Mouse (Mus musculus) intestine, embryonic 14.5 days (tissue): ENCODE results near the gene Mospd3. TPM values are rescaled to one million over a fixed set of nuclear protein-coding genes. Genes with fewer than 3 reads are reported as not detected.

ENCODE experiments used
- ATAC-seq: fragments of 200-750 bp; cut with Nextera tagmentation; replicated peaks from 2 replicates; pipeline ENCODE4 v1.8.0; 2017; ENCODE audit warnings: low read depth, moderate number of reproducible peaks, moderate TSS enrichment, moderate library complexity; ENCODE audit not compliant: low FRiP score, low TSS enrichment
- DNase-seq: peaks from one replicate; pipeline ENCODE4 v3.0.0-alpha.2; 2018; ENCODE audit warnings: low spot score
- H3K27ac ChIP-seq: fragments of 300-500 bp; sonication (generic); 2 replicates; pipeline ENCODE4 v1.5.1; 2014; ENCODE audit warnings: low read depth, mild to moderate bottlenecking, control low read depth
- H3K27me3 ChIP-seq: fragments of 300-500 bp; sonication (generic); replicated peaks from 2 replicates; pipeline ENCODE4 v1.6.1; 2014; ENCODE audit warnings: low read length, control low read depth; ENCODE audit not compliant: control insufficient read depth, insufficient read depth
- H3K36me3 ChIP-seq: fragments of 300-500 bp; sonication (generic); 2 replicates; pipeline ENCODE4 v1.6.1; 2014; ENCODE audit warnings: low read length, control low read depth; ENCODE audit not compliant: control insufficient read depth, insufficient read depth
- H3K4me1 ChIP-seq: fragments of 300-500 bp; sonication (generic); replicated peaks from 2 replicates; pipeline ENCODE4 v1.6.1; 2014; ENCODE audit warnings: low read length, control low read depth, mixed read lengths; ENCODE audit not compliant: control insufficient read depth, insufficient read depth
- H3K4me2 ChIP-seq: fragments of 300-500 bp; sonication (generic); 2 replicates; pipeline ENCODE4 v1.6.1; 2014; ENCODE audit warnings: low read length
- H3K4me3 ChIP-seq: fragments of 300-500 bp; sonication (generic); 2 replicates; pipeline ENCODE4 v1.5.1; 2014; ENCODE audit warnings: low read depth, low read length, control low read depth, mixed read lengths
- H3K9ac ChIP-seq: fragments of 300-500 bp; sonication (generic); 2 replicates; pipeline ENCODE4 v1.6.1; 2014; ENCODE audit warnings: mild to moderate bottlenecking, low read length
- H3K9me3 ChIP-seq: fragments of 300-500 bp; sonication (generic); 2 replicates; pipeline ENCODE4 v1.6.1; 2016; ENCODE audit warnings: low read length, control low read depth; ENCODE audit not compliant: control insufficient read depth
- whole genome bisulfite sequencing: fragments of 180-500 bp; shearing (Covaris S2); extraction: QIAGEN DNeasy Blood & Tissue Kit; methylation state at CpG from one replicate; pipeline ENCODE4 v1.1.7; 2014; 5-methylcytosine and 5-hydroxymethylcytosine counted together
- polyA plus RNA-seq: library from polyadenylated mRNA; unstranded; fragments of >200 nt; fragmentation: Nextera tagmentation; extraction: Ambion mirVana; gene quantifications from 2 replicates; pipeline ENCODE4 v1.2.1, GENCODE M21; 2014

Gene Mospd3
- polyA plus RNA-seq, 1 experiment from 2014 or later: 29.0 TPM

GRCm38 (mm10) chr5:137582702-137583101 is 18.2 kb downstream of the Mospd3 start:
- H3K27me3 ChIP-seq: peaks cover 9% of the 10 kb centered on the region
- no peak overlapping the region for H3K4me2 ChIP-seq
- H3K9me3 ChIP-seq: 0 out of 2 replicates have a peak, but pooled peaks cover 2% of the 10 kb centered on the region
- H3K4me3 ChIP-seq: no peak overlapping the region
- no peaks in the 10 kb centered on the region for H3K4me1 ChIP-seq
- no peaks in the 10 kb centered on the region for H3K36me3 ChIP-seq
- no peak for DNase-seq
- no peak overlapping the region for H3K27ac ChIP-seq
- H3K9ac ChIP-seq: no peak overlapping the region
- no peak for ATAC-seq
- 23% methylated on average over 8 of the region's 8 CpGs for WGBS

- Histone ChIP-seq H3K4me1 (no peaks in the 10 kb centered on the region), H3K36me3 (no peaks in the 10 kb centered on the region), H3K27ac (no peak overlapping the region), H3K4me3 (no peak overlapping the region), H3K9me3 (no peaks in the 10 kb centered on the region), H3K27me3 (peaks cover 9% of the 10 kb centered on the region), H3K4me2 (no peak overlapping the region), H3K9ac (no peak overlapping the region)
- DNase-seq (no peak), ATAC-seq (no peak)
- 75% methylated on average over 6 of the region's 6 CpGs for WGBS
Measured at GRCm38 (mm10) chr5:137580246-137580645, 20.6 kb downstream of the Mospd3 start.

- Histone ChIP-seq H3K4me2 (peak overlapping the region; percentile 47), H3K4me1 (0 out of 2 replicates have a peak, but pooled peaks cover under 1% of the 10 kb centered on the region), H3K9ac (no peak overlapping the region), H3K36me3 (no peaks in the 10 kb centered on the region), H3K9me3 (no peaks in the 10 kb centered on the region), H3K4me3 (peak overlapping the region; percentile 18), H3K27me3 (peaks cover 5% of the 10 kb centered on the region; the same call in 1 of the 2 replicates), H3K27ac (no peak overlapping the region)
- ATAC-seq (no peak; the same call in 1 of the 2 replicates), DNase-seq (no peak)
- 8% methylated on average over 26 of the region's 27 CpGs for WGBS
Measured at GRCm38 (mm10) chr5:137574470-137574901, 26.4 kb downstream of the Mospd3 start.

- 77% methylated on average over 17 of the region's 17 CpGs for WGBS
- peaks cover 5% of the 10 kb centered on the region; the same call in 1 of the 2 replicates for H3K27me3 ChIP-seq
- H3K9me3 ChIP-seq: no peaks in the 10 kb centered on the region
- no peak overlapping the region for H3K27ac ChIP-seq
- no peak overlapping the region for H3K4me2 ChIP-seq
- H3K36me3 ChIP-seq: no peaks in the 10 kb centered on the region
- DNase-seq (no peak), ATAC-seq (no peak)
- H3K9ac ChIP-seq: no peak overlapping the region
- H3K4me3 ChIP-seq: no peak overlapping the region
- H3K4me1 ChIP-seq: 0 out of 2 replicates have a peak, but pooled peaks cover 2% of the 10 kb centered on the region
Measured at GRCm38 (mm10) chr5:137570691-137571586, 29.9 kb downstream of the Mospd3 start.

GRCm38 (mm10) chr5:137570181-137570580 is 30.7 kb downstream of the Mospd3 start:
- no peak for ATAC-seq
- Histone ChIP-seq H3K27ac (no peak overlapping the region), H3K4me3 (no peak overlapping the region), H3K9me3 (no peaks in the 10 kb centered on the region), H3K4me1 (0 out of 2 replicates have a peak, but pooled peaks cover 2% of the 10 kb centered on the region), H3K36me3 (no peaks in the 10 kb centered on the region), H3K9ac (no peak overlapping the region), H3K4me2 (no peak overlapping the region), H3K27me3 (peaks cover 5% of the 10 kb centered on the region; the same call in 1 of the 2 replicates)
- WGBS: 52% methylated on average over 7 of the region's 7 CpGs
- no peak for DNase-seq

GRCm38 (mm10) chr5:137569665-137570064 is 31.2 kb downstream of the Mospd3 start, which contains the start of gene Tfr2:
Gene Tfr2 (plus strand): TSS chr5:137569840.
- WGBS: 23% methylated on average over 9 of the region's 9 CpGs
- Histone ChIP-seq H3K27me3 (peaks cover 5% of the 10 kb centered on the region; the same call in 1 of the 2 replicates), H3K9ac (no peak within 1 kb of the TSS), H3K36me3 (no peaks in the 10 kb centered on the region), H3K27ac (no peak within 1 kb of the TSS), H3K4me2 (no peak within 1 kb of the TSS), H3K9me3 (no peaks in the 10 kb centered on the region), H3K4me3 (no peak within 1 kb of the TSS), H3K4me1 (0 out of 2 replicates have a peak, but pooled peaks cover 2% of the 10 kb centered on the region)
- ATAC-seq: no peak; the same call in 1 of the 2 replicates
- DNase-seq: peak; percentile 72

GRCm38 (mm10) chr5:137569031-137569430 is 31.8 kb downstream of the Mospd3 start:
- no peak overlapping the region for H3K9ac ChIP-seq
- H3K4me3 ChIP-seq: no peak overlapping the region
- H3K27ac ChIP-seq: no peak overlapping the region
- H3K36me3 ChIP-seq: no peaks in the 10 kb centered on the region
- DNase-seq (no peak), ATAC-seq (no peak)
- WGBS: 66% methylated on average over 12 of the region's 12 CpGs
- H3K4me2 ChIP-seq: no peak overlapping the region
- 0 out of 2 replicates have a peak, but pooled peaks cover 2% of the 10 kb centered on the region for H3K4me1 ChIP-seq
- no peaks in the 10 kb centered on the region for H3K9me3 ChIP-seq
- no peaks in the 10 kb centered on the region for H3K27me3 ChIP-seq

- H3K4me3 ChIP-seq: no peak overlapping the region
- WGBS: 83% methylated on average over 8 of the region's 8 CpGs
- no peaks in the 10 kb centered on the region for H3K9me3 ChIP-seq
- ATAC-seq (no peak), DNase-seq (no peak)
- H3K9ac ChIP-seq: no peak overlapping the region
- 0 out of 2 replicates have a peak, but pooled peaks cover 2% of the 10 kb centered on the region for H3K4me1 ChIP-seq
- no peaks in the 10 kb centered on the region for H3K36me3 ChIP-seq
- H3K27ac ChIP-seq: no peak overlapping the region
- no peak overlapping the region for H3K4me2 ChIP-seq
- H3K27me3 ChIP-seq: no peaks in the 10 kb centered on the region
Measured at GRCm38 (mm10) chr5:137568223-137568798, 32.5 kb downstream of the Mospd3 start.
